Mouse (Mus musculus) testis, postnatal 10 days (tissue): ENCODE results near the gene Zranb2.

ENCODE experiments used
- DNase-seq: peaks from one replicate; pipeline ENCODE4 v3.0.0; 2021; ENCODE audit warnings: low spot score

Gene Zranb2

GRCm38 (mm10) chr3:157533964-157534785 is at the start of gene Zranb2:
TSS of gene Zranb2 (plus strand) at chr3:157534160.
- peak; percentile 97 for DNase-seq

- no peak for DNase-seq
Measured at GRCm38 (mm10) chr3:157492043-157492442, 41.9 kb upstream of the Zranb2 start.

- DNase-seq: no peak
Measured at GRCm38 (mm10) chr3:157502216-157502615, 31.7 kb upstream of the Zranb2 start.

- DNase-seq: no peak
Measured at GRCm38 (mm10) chr3:157514116-157514796, 19.7 kb upstream of the Zranb2 start.

- no peak for DNase-seq
Measured at GRCm38 (mm10) chr3:157516471-157516870, 17.5 kb upstream of the Zranb2 start.

GRCm38 (mm10) chr3:157517992-157518391 is 16.0 kb upstream of the Zranb2 start:
- no peak for DNase-seq

GRCm38 (mm10) chr3:157520433-157520832 is 13.5 kb upstream of the Zranb2 start:
- DNase-seq: peak; percentile 68

- no peak for DNase-seq
Measured at GRCm38 (mm10) chr3:157523834-157524233, 10.1 kb upstream of the Zranb2 start.

- DNase-seq: no peak
Measured at GRCm38 (mm10) chr3:157531585-157531984, 2.4 kb upstream of the Zranb2 start.

- no peak for DNase-seq
Measured at GRCm38 (mm10) chr3:157534786-157535415, 941 bp downstream of the Zranb2 start.

GRCm38 (mm10) chr3:157549323-157549722 is 15.4 kb downstream of the Zranb2 start:
- DNase-seq: no peak

- no peak for DNase-seq
Measured at GRCm38 (mm10) chr3:157549758-157550600, 16.0 kb downstream of the Zranb2 start.

- DNase-seq: no peak
Measured at GRCm38 (mm10) chr3:157565196-157565595, 31.2 kb downstream of the Zranb2 start.

- DNase-seq: peak; percentile 49
Measured at GRCm38 (mm10) chr3:157566725-157567565, 33.0 kb downstream of the Zranb2 start, which contains the start of gene Ptger3. TSS of gene Ptger3 (plus strand) at chr3:157566892.

- no peak for DNase-seq
Measured at GRCm38 (mm10) chr3:157567566-157568132, 33.7 kb downstream of the Zranb2 start.

GRCm38 (mm10) chr3:157572011-157572410 is 38.1 kb downstream of the Zranb2 start:
- no peak for DNase-seq

- no peak for DNase-seq
Measured at GRCm38 (mm10) chr3:157575441-157576342, 41.7 kb downstream of the Zranb2 start.

GRCm38 (mm10) chr3:157576343-157576722 is 42.4 kb downstream of the Zranb2 start:
- no peak for DNase-seq

- no peak for DNase-seq
Measured at GRCm38 (mm10) chr3:157576862-157577261, 42.9 kb downstream of the Zranb2 start.
